Mouse (Mus musculus): ENCODE results near the gene Abca1.

Abca1 gene

GRCm38 (mm10) chr4:52986266-52986665, 173.4 kb downstream of the Abca1 start:
- no peak for DNase-seq

- DNase-seq, result peak; percentile 47
Observed at GRCm38 (mm10) chr4:52985216-52985615, 174.5 kb downstream of the Abca1 start.
